Mouse (Mus musculus): ENCODE results near the gene Mrps26. TPM values are rescaled to one million over a fixed set of nuclear protein-coding genes. Genes with fewer than 3 reads are reported as not detected.

The Mrps26 gene
- polyA plus RNA-seq, 1 experiment from 2014 or later, result 71.8 TPM

DNA sequence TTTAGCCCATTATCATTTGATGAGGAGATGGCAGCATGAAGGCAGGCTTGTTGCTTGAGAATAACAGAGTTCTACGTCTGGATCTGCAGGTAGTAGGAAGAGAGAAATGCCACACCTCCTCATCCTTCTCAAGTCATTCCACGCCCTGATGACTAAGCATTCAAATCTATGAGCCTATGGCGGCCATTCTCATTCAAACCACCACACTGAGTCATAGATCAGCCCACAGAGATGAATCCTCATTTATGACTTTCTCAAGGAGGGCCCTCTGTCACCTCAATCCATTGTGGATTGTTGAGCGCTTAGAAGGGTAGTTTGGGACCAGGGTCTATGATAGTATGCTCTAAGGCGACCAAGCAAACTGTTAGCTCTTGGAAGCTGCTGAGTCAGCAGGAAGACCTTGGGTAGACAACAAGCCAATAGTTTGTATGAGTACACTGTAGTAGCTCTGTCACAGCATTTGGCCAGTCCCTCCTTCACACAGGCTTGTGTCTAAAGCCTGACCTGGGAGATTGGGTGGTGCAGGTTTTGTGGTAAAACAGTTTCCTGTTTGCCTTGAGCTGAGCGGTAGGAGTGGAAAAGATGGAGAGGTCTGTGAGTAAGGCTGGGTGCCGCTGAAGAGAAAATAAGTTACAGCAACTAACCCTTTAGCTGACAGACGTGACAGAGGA is 24.5 kb upstream of the Mrps26 start:
- 87% methylated on average over 8 of the region's 8 CpGs for WGBS
- peaks cover 96% of the 10 kb centered on the region for H3K36me3 ChIP-seq
- ATAC-seq (ENCODE audit: extremely low read depth, insufficient number of reproducible peaks, low FRiP score, low TSS enrichment), result no peak

DNA sequence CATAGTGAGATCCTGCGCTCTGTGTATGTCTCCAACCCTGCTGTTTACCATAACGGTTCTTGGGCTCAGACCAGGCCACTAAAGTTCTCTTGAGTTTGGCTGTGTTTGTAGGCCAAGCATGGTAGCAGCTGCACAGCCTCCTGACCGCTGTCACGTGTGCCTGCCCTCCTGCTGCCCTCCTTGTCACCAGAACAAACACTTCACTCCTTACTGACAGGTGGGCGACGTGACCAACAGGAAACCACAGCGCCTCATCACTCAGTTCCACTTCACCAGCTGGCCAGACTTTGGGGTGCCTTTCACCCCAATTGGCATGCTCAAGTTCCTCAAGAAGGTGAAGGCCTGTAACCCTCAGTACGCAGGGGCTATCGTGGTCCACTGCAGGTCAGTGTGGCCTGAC is 23.3 kb upstream of the Mrps26 start:
- no peak overlapping the region for H3K9ac ChIP-seq

More for the DNA sequence above, 24.5 kb upstream of the Mrps26 start:
- no peak overlapping the region for H3K27ac ChIP-seq (replicated peaks)
- H3K9ac ChIP-seq, result no peak overlapping the region
- no peaks in the 10 kb centered on the region for H3K4me1 ChIP-seq
- no peak overlapping the region for H3K4me2 ChIP-seq
- H3K4me3 ChIP-seq, result no peak overlapping the region
- H3K9me3 ChIP-seq, result no peaks in the 10 kb centered on the region
- no peaks in the 10 kb centered on the region for H3K27me3 ChIP-seq (replicated peaks)

DNA sequence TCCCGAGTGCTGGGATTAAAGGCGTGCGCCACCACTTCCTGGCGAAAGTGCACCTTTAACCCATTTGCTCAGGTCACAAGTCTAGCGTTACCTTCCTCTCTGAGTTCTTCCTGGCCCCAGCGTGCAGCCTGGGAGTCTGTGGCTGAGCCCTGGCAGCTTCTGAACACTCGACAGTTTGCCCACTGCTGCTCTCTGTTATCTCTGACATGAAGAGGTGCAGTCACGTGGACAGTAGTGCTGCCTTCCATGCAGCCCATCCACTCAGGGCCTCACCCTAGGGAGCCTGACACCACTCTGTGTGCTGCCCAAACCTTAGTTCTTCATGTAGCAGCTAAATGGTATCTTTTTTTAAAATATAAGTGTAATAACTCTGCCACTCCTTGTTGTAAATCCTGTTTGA is 16.6 kb upstream of the Mrps26 start:
- peaks cover 8% of the 10 kb centered on the region; the same call in 1 of the 2 replicates for H3K4me1 ChIP-seq
- H3K9me3 ChIP-seq, result no peaks in the 10 kb centered on the region
- peak; percentile 45; the same call in 1 of the 2 replicates for ATAC-seq (ENCODE audit: extremely low read depth, insufficient number of reproducible peaks, low FRiP score, low TSS enrichment)
- H3K27me3 ChIP-seq (replicated peaks), result no peaks in the 10 kb centered on the region
- WGBS, result 60% methylated on average over 8 of the region's 8 CpGs
- H3K27ac ChIP-seq (replicated peaks), result no peak overlapping the region; the same call in 1 of the 2 replicates
- peaks cover 100% of the 10 kb centered on the region for H3K36me3 ChIP-seq
- no peak overlapping the region for H3K4me2 ChIP-seq
- H3K9ac ChIP-seq, result no peak overlapping the region
- H3K4me3 ChIP-seq, result no peak overlapping the region

More for the DNA sequence above, 23.3 kb upstream of the Mrps26 start:
- Histone ChIP-seq H3K4me2 (no peak overlapping the region), H3K9me3 (no peaks in the 10 kb centered on the region), H3K4me1 (no peaks in the 10 kb centered on the region), H3K36me3 (peaks cover 96% of the 10 kb centered on the region), H3K27me3 (replicated peaks) (no peaks in the 10 kb centered on the region), H3K27ac (replicated peaks) (no peak overlapping the region), H3K4me3 (no peak overlapping the region)
- ATAC-seq (ENCODE audit: extremely low read depth, insufficient number of reproducible peaks, low FRiP score, low TSS enrichment), result no peak
- 88% methylated on average over 9 of the region's 9 CpGs for WGBS

DNA sequence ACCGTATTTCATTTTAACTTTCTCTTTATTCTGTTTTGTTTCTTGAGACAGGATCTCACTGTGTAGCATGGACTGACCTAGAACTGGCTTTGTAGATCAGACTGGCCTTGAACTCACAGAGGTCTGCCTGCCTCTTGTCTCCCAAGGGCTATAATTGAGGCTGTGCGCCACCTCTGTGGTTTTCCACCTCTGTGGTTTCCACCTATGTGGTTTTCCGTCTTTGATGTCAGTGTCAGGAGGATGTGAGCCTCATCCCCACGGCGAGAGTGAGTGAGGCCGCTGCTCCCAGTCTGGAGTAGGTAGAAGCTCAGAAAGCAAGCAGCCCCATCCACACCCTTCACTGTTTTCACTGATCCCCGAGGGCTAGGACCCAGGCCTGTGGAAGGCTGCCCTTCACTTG is 8.7 kb upstream of the Mrps26 start:
- ATAC-seq (ENCODE audit: extremely low read depth, insufficient number of reproducible peaks, low FRiP score, low TSS enrichment), result no peak
- 87% methylated on average over 7 of the region's 7 CpGs for WGBS
- no peak overlapping the region for H3K4me2 ChIP-seq
- peaks cover 91% of the 10 kb centered on the region for H3K36me3 ChIP-seq
- no peaks in the 10 kb centered on the region for H3K9me3 ChIP-seq
- H3K9ac ChIP-seq, result no peak overlapping the region
- no peak overlapping the region for H3K4me3 ChIP-seq
- H3K27me3 ChIP-seq (replicated peaks), result no peaks in the 10 kb centered on the region
- no peak overlapping the region for H3K27ac ChIP-seq (replicated peaks)
- H3K4me1 ChIP-seq, result no peaks in the 10 kb centered on the region

DNA sequence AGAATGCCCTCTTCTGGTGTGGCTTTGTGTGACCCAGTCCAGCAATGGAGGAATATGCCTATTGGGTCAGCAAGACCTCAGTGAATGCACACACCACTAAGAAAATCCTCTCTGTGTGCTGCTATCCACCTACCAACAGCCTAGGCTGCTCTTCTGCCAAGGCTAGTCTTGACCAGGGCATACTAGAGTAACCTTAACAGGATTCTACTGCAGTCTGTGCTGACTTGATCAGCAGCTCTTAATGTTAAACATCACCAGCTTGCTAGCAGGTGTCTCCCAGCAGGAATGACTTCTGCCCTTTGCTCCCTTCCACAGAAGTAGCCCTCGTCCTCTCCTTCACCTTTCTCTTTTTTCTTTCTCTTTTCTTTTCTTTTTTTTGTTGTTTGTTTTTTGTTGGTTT is 7.2 kb upstream of the Mrps26 start:
- WGBS, result 86% methylated on average over 1 of the region's 1 CpGs
- H3K9me3 ChIP-seq, result no peaks in the 10 kb centered on the region
- H3K27me3 ChIP-seq (replicated peaks), result no peaks in the 10 kb centered on the region
- no peaks in the 10 kb centered on the region for H3K4me1 ChIP-seq
- no peak overlapping the region for H3K27ac ChIP-seq (replicated peaks)
- no peak overlapping the region for H3K4me3 ChIP-seq
- no peak overlapping the region for H3K9ac ChIP-seq
- H3K36me3 ChIP-seq, result peaks cover 80% of the 10 kb centered on the region
- H3K4me2 ChIP-seq, result no peak overlapping the region
- no peak for ATAC-seq (ENCODE audit: extremely low read depth, insufficient number of reproducible peaks, low FRiP score, low TSS enrichment)

DNA sequence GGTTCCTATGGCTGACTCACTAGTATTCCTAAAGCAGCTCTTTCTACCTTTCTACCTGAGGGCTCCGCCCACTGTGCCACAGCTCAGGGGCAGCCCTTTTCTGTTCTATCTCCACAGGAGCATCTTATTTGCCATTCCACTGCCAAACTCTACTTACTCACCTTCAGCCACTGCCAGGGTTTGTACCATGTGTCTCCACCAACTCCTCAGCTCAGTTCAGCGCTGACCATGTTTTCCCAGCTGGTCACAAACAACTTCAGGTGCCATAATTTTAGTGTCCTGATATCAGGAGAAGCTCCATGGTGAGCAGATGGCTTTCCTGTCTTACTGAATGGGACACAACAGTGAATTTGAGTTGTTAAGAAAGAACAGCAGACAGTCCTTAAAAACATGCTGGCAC is 6.1 kb upstream of the Mrps26 start:
- H3K9me3 ChIP-seq, result no peaks in the 10 kb centered on the region
- H3K9ac ChIP-seq, result no peak overlapping the region
- peaks cover 68% of the 10 kb centered on the region for H3K36me3 ChIP-seq
- WGBS, result 95% methylated on average over 2 of the region's 2 CpGs
- H3K4me2 ChIP-seq, result no peak overlapping the region
- ATAC-seq (ENCODE audit: extremely low read depth, insufficient number of reproducible peaks, low FRiP score, low TSS enrichment), result no peak
- H3K27ac ChIP-seq (replicated peaks), result no peak overlapping the region
- no peaks in the 10 kb centered on the region for H3K27me3 ChIP-seq (replicated peaks)
- no peak overlapping the region for H3K4me3 ChIP-seq
- H3K4me1 ChIP-seq, result peaks cover under 1% of the 10 kb centered on the region; the same call in 1 of the 2 replicates

DNA sequence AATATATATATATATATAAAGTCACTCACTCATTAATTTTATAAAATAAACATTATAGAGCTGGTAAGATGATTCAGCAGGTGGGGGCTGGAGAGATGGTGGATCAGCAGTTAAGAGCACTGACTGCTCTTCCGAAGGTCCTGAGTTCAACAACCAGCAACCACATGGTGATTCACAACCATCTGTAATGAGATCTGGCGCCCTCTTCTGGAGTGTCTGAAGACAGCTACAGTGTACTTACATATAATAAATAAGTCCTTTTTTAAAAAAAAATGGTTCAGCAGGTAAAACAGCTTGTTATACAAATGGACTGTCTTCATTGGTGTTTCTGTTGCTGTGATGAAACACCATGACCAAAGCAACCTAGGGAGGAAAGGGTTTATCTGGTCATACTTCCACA is 5.5 kb upstream of the Mrps26 start:
- Histone ChIP-seq H3K4me1 (peaks cover 6% of the 10 kb centered on the region), H3K36me3 (peaks cover 63% of the 10 kb centered on the region), H3K4me2 (no peak overlapping the region), H3K4me3 (no peak overlapping the region), H3K27me3 (replicated peaks) (no peaks in the 10 kb centered on the region), H3K9me3 (no peaks in the 10 kb centered on the region), H3K27ac (replicated peaks) (no peak overlapping the region), H3K9ac (no peak overlapping the region)
- 64% methylated on average over 2 of the region's 2 CpGs for WGBS
- no peak for ATAC-seq (ENCODE audit: extremely low read depth, insufficient number of reproducible peaks, low FRiP score, low TSS enrichment)

DNA sequence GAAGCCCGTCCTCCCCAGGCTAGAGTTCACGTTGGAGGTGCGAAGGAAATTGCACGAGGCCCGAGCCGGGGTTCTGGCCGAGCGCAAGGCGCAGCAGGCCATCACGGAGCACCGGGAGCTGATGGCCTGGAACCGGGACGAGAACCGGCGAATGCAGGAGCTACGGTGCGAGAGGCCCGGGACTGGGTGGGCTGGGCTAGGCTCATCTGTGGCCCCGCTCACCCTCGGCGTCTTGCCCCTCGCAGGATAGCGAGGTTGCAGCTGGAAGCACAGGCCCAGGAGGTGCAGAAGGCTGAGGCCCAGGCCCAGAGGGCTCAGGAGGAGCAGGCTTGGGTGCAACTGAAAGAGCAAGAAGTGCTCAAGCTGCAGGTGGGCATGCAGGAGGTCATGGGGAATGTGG is 521 bp downstream of the Mrps26 start:
- no peaks in the 10 kb centered on the region for H3K9me3 ChIP-seq
- no peak for ATAC-seq (ENCODE audit: extremely low read depth, insufficient number of reproducible peaks, low FRiP score, low TSS enrichment)
- H3K27me3 ChIP-seq (replicated peaks), result no peaks in the 10 kb centered on the region
- H3K36me3 ChIP-seq, result peaks cover 31% of the 10 kb centered on the region
- peaks cover 17% of the 10 kb centered on the region for H3K4me1 ChIP-seq
- peak overlapping the region; percentile 95 for H3K9ac ChIP-seq
- H3K4me2 ChIP-seq, result peak overlapping the region; percentile 81
- peak overlapping the region; percentile 68 for H3K27ac ChIP-seq (replicated peaks)
- 0% methylated on average over 23 of the region's 23 CpGs for WGBS
- peak overlapping the region; percentile 84 for H3K4me3 ChIP-seq

DNA sequence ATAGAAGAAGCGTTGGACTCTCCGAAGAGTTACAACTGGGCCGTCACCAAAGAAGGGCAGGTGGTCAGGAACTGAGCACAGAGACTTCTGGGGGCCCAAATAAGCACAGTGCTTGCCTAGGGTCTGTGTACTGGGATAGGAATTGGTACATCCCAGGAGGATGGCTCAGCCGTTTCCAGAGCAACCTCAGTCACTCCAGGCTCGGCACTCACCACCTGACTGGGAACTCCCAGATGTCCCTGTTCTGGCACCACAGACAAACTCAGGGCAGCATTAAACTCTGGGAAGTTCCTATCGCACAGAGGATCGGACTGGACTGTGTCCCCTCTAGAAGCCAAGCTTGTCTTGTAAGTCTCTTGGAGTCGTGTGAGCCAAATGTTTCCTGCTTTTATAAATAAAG is 1.4 kb downstream of the Mrps26 start:
- Histone ChIP-seq H3K36me3 (peaks cover 26% of the 10 kb centered on the region), H3K9me3 (no peaks in the 10 kb centered on the region), H3K4me3 (peak overlapping the region; percentile 84), H3K4me1 (peaks cover 17% of the 10 kb centered on the region), H3K27ac (replicated peaks) (no peak overlapping the region), H3K9ac (peak overlapping the region; percentile 95), H3K27me3 (replicated peaks) (no peaks in the 10 kb centered on the region), H3K4me2 (peak overlapping the region; percentile 81)
- ATAC-seq (ENCODE audit: extremely low read depth, insufficient number of reproducible peaks, low FRiP score, low TSS enrichment), result no peak
- 88% methylated on average over 8 of the region's 8 CpGs for WGBS

DNA sequence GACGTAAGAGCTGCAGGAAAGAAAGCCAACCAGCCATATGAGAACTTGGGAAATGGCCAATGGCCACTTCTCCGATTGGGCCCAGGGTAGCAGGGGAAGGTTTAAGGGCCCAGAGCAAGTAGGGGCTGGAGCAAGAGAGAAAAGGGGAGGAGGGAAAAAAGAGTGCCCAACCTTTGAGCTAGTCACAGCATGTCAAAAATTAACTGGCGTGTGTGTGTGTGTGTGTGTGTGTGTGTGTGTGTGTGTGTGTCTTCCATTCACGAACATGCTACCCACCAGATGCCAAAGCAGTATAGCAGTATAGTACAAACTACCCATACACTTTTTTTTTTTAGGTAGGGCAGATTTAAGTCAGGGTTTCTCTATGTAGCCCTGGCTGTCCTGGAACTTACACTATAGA is 5.4 kb downstream of the Mrps26 start:
- no peak for ATAC-seq (ENCODE audit: extremely low read depth, insufficient number of reproducible peaks, low FRiP score, low TSS enrichment)
- Histone ChIP-seq H3K9ac (no peak overlapping the region), H3K9me3 (no peaks in the 10 kb centered on the region), H3K36me3 (peaks cover 24% of the 10 kb centered on the region), H3K4me3 (no peak overlapping the region), H3K27ac (replicated peaks) (no peak overlapping the region), H3K4me2 (no peak overlapping the region), H3K27me3 (replicated peaks) (peaks cover 8% of the 10 kb centered on the region), H3K4me1 (peaks cover 9% of the 10 kb centered on the region)
- 75% methylated on average over 4 of the region's 4 CpGs for WGBS

DNA sequence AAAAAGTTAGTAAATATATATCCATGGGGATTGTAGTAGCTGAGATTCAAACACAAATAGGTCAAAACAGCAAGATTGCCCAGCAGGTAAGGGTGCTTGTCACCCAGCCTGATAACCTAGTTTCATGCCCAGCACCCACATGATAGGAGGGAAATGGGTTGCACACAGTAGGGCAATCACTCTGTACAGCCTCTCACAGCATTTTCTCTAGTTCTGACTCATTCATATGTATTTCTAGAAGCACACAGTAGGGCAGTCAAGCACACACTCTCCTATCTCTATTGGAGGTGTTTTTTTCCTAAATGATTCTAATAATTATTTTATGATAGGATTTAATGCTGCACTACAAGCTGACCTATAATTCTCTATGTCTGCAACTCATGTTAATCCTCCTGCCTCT is 6.4 kb downstream of the Mrps26 start:
- peaks cover 18% of the 10 kb centered on the region for H3K27me3 ChIP-seq (replicated peaks)
- no peak overlapping the region for H3K4me3 ChIP-seq
- H3K4me2 ChIP-seq, result no peak overlapping the region
- peaks cover 1% of the 10 kb centered on the region for H3K4me1 ChIP-seq
- H3K36me3 ChIP-seq, result peaks cover 23% of the 10 kb centered on the region
- ATAC-seq (ENCODE audit: extremely low read depth, insufficient number of reproducible peaks, low FRiP score, low TSS enrichment), result no peak
- no peaks in the 10 kb centered on the region for H3K9me3 ChIP-seq
- H3K9ac ChIP-seq, result no peak overlapping the region
- H3K27ac ChIP-seq (replicated peaks), result no peak overlapping the region

DNA sequence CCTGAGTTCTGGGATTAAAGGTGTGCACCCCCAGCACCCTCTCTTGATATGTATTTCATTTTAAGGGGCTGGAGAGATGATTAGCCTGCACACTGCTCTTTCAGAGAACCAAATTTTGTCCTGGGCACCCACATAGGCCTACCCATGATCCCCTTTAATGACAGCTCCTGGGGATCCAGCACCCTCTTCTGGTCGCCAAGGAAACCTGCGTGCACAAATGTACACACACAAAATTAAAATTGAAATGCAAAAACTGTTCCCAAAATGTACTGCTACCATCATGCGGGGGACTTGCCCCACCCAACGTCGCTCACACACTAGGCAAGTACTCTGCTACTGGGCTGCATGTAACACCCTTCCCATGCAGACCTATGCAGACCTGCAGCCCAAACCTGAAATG is 11.4 kb downstream of the Mrps26 start:
- no peaks in the 10 kb centered on the region for H3K36me3 ChIP-seq
- peaks cover 69% of the 10 kb centered on the region for H3K27me3 ChIP-seq (replicated peaks)
- H3K9ac ChIP-seq, result no peak overlapping the region
- peaks cover 20% of the 10 kb centered on the region for H3K4me1 ChIP-seq
- no peak for ATAC-seq (ENCODE audit: extremely low read depth, insufficient number of reproducible peaks, low FRiP score, low TSS enrichment)
- H3K4me2 ChIP-seq, result no peak overlapping the region
- no peak overlapping the region for H3K27ac ChIP-seq (replicated peaks)
- no peaks in the 10 kb centered on the region for H3K9me3 ChIP-seq
- no peak overlapping the region for H3K4me3 ChIP-seq
- 77% methylated on average over 5 of the region's 5 CpGs for WGBS

Measured in heart, embryonic 13.5 days (tissue).